Mouse (Mus musculus) heart, postnatal 0 days (tissue): ENCODE results near the gene Ptpdc1.

Experiments used
- CTCF ChIP-seq: IDR thresholded peaks from 2 replicates; pipeline ENCODE4 v1.5.1; 2016; ENCODE audit warnings: antibody characterized with exemption, control low read depth, low read depth
- EP300 ChIP-seq: IDR thresholded peaks from 2 replicates; pipeline ENCODE4 v1.6.1; 2016; ENCODE audit warnings: antibody characterized with exemption, low read depth

GRCm38 (mm10) chr13:48566116-48566935, 59.1 kb downstream of the Ptpdc1 start:
- TF ChIP-seq CTCF (no peak), EP300 (no peak)
